Mouse (Mus musculus): ENCODE measurements around the gene Pcnx. TPM values are rescaled to one million over a fixed set of nuclear protein-coding genes. Genes with fewer than 3 reads are reported as not detected.

Gene Pcnx
- polyA plus RNA-seq, 1 experiment, result not detected

DNA sequence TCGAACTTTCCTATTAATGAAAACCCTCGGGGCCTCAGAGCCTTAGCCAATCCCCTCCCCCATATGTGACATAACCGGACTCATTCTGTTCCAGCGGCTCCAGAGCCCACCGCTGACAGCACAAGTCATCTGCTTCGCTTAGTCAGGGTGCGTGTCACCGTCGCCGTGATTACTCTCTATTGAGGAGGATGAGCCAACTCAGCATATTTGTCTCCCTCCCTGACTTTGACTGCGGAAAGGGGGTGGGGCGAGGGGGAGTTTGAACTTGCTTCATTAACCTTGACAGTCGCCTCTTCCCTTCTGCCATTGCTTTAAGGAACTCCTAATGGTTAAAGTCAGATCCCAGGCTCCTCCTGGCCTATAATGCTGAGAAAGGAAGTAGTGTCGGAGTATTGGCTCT lies 14.8 kb upstream of the Pcnx start:
- H3K4me3 ChIP-seq (ENCODE audit: insufficient read depth, low read depth, low read length), result no peak overlapping the region
- WGBS, result 12% methylated on average over 14 of the region's 14 CpGs
- H3K4me1 ChIP-seq (ENCODE audit: control insufficient read depth, insufficient read depth, low read length), result peaks cover 11% of the 10 kb centered on the region
- no peak for TF ChIP-seq POLR2A (IDR thresholded peaks at IDR 0.05; ENCODE audit: insufficient read depth, low read depth, low read length)
- TF ChIP-seq CTCF (IDR thresholded peaks at IDR 0.05; ENCODE audit: insufficient read depth, low read depth, low read length), result no peak
- no peak overlapping the region for H3K27ac ChIP-seq (ENCODE audit: insufficient read depth, low read depth, low read length)

GRCm38 (mm10) chr12:81849629-81850028 lies 10.2 kb upstream of the Pcnx start:
- peaks cover 6% of the 10 kb centered on the region for H3K4me1 ChIP-seq (ENCODE audit: control insufficient read depth, insufficient read depth, low read length)
- no peak overlapping the region for H3K27ac ChIP-seq (ENCODE audit: insufficient read depth, low read depth, low read length)
- 67% methylated on average over 8 of the region's 8 CpGs for WGBS
- TF ChIP-seq CTCF (IDR thresholded peaks at IDR 0.05; ENCODE audit: insufficient read depth, low read depth, low read length) (no peak), POLR2A (IDR thresholded peaks at IDR 0.05; ENCODE audit: insufficient read depth, low read depth, low read length) (no peak)
- H3K4me3 ChIP-seq (ENCODE audit: insufficient read depth, low read depth, low read length), result no peak overlapping the region

- no peak for TF ChIP-seq CTCF (IDR thresholded peaks at IDR 0.05; ENCODE audit: insufficient read depth, low read depth, low read length)
- TF ChIP-seq POLR2A (IDR thresholded peaks at IDR 0.05; ENCODE audit: insufficient read depth, low read depth, low read length), result no peak
- Histone ChIP-seq H3K27ac (ENCODE audit: insufficient read depth, low read depth, low read length) (no peak overlapping the region), H3K4me1 (ENCODE audit: control insufficient read depth, insufficient read depth, low read length) (peaks cover 2% of the 10 kb centered on the region; the same call in 1 of the 2 replicates), H3K4me3 (ENCODE audit: insufficient read depth, low read depth, low read length) (no peak overlapping the region)
- WGBS, result 88% methylated on average over 2 of the region's 2 CpGs
Measured at GRCm38 (mm10) chr12:81852551-81852950, 7.3 kb upstream of the Pcnx start.

GRCm38 (mm10) chr12:81852977-81853376 lies 6.8 kb upstream of the Pcnx start:
- WGBS, result 80% methylated on average over 14 of the region's 14 CpGs
- Histone ChIP-seq H3K4me3 (ENCODE audit: insufficient read depth, low read depth, low read length) (no peak overlapping the region), H3K27ac (ENCODE audit: insufficient read depth, low read depth, low read length) (no peak overlapping the region), H3K4me1 (ENCODE audit: control insufficient read depth, insufficient read depth, low read length) (peaks cover 2% of the 10 kb centered on the region; the same call in 1 of the 2 replicates)
- no peak for TF ChIP-seq POLR2A (IDR thresholded peaks at IDR 0.05; ENCODE audit: insufficient read depth, low read depth, low read length)
- no peak for TF ChIP-seq CTCF (IDR thresholded peaks at IDR 0.05; ENCODE audit: insufficient read depth, low read depth, low read length)

- 87% methylated on average over 9 of the region's 9 CpGs for WGBS
- no peak for TF ChIP-seq POLR2A (IDR thresholded peaks at IDR 0.05; ENCODE audit: insufficient read depth, low read depth, low read length)
- no peak for TF ChIP-seq CTCF (IDR thresholded peaks at IDR 0.05; ENCODE audit: insufficient read depth, low read depth, low read length)
- Histone ChIP-seq H3K4me1 (ENCODE audit: control insufficient read depth, insufficient read depth, low read length) (peaks cover 2% of the 10 kb centered on the region; the same call in 1 of the 2 replicates), H3K4me3 (ENCODE audit: insufficient read depth, low read depth, low read length) (no peak overlapping the region), H3K27ac (ENCODE audit: insufficient read depth, low read depth, low read length) (no peak overlapping the region)
Measured at GRCm38 (mm10) chr12:81853543-81853942, 6.3 kb upstream of the Pcnx start.

DNA sequence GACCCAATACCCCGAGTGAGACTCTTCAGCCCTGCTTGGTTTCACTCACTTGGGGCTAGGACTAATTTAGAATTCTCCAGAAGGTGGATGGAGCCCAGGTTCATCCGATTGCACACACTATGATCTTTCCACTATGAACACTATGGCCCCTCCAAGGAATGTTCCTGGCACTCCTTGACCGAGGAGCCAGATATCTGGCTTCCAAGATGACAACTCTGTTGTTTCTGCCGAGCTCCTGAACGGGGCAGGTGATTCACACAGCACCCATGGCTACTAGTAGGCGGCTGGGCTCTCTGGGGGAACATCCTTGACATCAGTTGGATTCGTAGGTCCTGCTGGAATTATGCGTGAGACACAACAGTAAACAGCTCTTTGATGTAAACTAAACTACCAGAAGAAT lies 4.8 kb upstream of the Pcnx start:
- H3K27ac ChIP-seq (ENCODE audit: insufficient read depth, low read depth, low read length), result no peak overlapping the region
- no peak for TF ChIP-seq POLR2A (IDR thresholded peaks at IDR 0.05; ENCODE audit: insufficient read depth, low read depth, low read length)
- TF ChIP-seq CTCF (IDR thresholded peaks at IDR 0.05; ENCODE audit: insufficient read depth, low read depth, low read length), result no peak
- no peak overlapping the region for H3K4me3 ChIP-seq (ENCODE audit: insufficient read depth, low read depth, low read length)
- peaks cover 2% of the 10 kb centered on the region; the same call in 1 of the 2 replicates for H3K4me1 ChIP-seq (ENCODE audit: control insufficient read depth, insufficient read depth, low read length)
- WGBS, result 82% methylated on average over 8 of the region's 8 CpGs

DNA sequence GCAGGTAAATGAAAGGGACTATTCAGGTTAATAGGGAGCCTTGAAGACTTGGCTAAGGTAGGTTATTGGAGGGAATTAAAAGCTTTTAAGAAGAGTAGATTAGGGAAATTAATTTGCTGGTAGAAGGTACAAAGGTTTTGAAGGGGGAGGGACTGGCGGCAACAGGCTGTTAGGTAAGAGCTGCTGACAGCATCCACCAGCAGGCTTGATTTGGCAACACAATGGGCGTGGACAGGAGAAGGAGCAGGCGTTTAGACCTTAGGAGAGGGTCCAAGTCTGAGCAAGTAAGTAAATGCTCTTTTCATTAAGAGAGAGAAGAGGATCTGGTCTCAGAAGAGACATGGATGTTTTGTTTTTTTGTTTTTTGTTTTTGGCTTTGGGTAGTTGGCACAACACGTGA lies 3.1 kb upstream of the Pcnx start:
- peaks cover 3% of the 10 kb centered on the region; the same call in 1 of the 2 replicates for H3K4me1 ChIP-seq (ENCODE audit: control insufficient read depth, insufficient read depth, low read length)
- 83% methylated on average over 4 of the region's 4 CpGs for WGBS

GRCm38 (mm10) chr12:81857251-81857650 lies 2.6 kb upstream of the Pcnx start:
- Histone ChIP-seq H3K4me1 (ENCODE audit: control insufficient read depth, insufficient read depth, low read length) (peaks cover 7% of the 10 kb centered on the region), H3K4me3 (ENCODE audit: insufficient read depth, low read depth, low read length) (no peak overlapping the region), H3K27ac (ENCODE audit: insufficient read depth, low read depth, low read length) (no peak overlapping the region)
- 92% methylated on average over 4 of the region's 4 CpGs for WGBS
- TF ChIP-seq POLR2A (IDR thresholded peaks at IDR 0.05; ENCODE audit: insufficient read depth, low read depth, low read length), result no peak
- no peak for TF ChIP-seq CTCF (IDR thresholded peaks at IDR 0.05; ENCODE audit: insufficient read depth, low read depth, low read length)

More for the DNA sequence above, 3.1 kb upstream of the Pcnx start:
- H3K27ac ChIP-seq (ENCODE audit: insufficient read depth, low read depth, low read length), result no peak overlapping the region
- TF ChIP-seq POLR2A (IDR thresholded peaks at IDR 0.05; ENCODE audit: insufficient read depth, low read depth, low read length), result no peak
- no peak for TF ChIP-seq CTCF (IDR thresholded peaks at IDR 0.05; ENCODE audit: insufficient read depth, low read depth, low read length)
- no peak overlapping the region for H3K4me3 ChIP-seq (ENCODE audit: insufficient read depth, low read depth, low read length)

DNA sequence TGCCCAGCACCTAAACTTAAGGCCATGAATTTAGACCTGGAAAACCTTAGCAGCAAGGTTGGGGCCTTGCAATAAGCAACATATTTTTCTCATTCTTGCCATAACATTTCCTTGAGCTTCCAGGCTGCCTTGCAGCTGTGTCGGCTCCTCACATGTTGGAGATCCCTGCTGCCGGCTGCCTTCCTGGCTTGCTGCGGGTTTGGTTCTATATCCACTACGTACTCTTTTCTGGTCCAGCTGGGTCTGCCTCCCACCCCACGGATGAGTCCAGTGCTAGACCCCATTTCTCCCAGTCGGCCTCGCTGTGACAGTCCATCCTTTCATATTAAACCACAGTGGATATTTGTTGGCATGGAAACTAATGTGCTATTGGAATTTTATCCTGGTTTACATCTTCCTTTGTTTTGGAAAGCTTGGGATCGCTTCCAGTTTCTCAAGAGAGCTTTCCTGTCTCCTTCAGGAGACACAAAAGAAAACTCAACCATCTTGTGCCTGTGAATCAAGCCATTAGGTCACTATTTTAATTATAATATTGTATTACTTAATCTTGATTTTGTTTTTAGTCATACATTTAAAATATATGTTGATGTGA lies 1.7 kb upstream of the Pcnx start:
- TF ChIP-seq CTCF (IDR thresholded peaks at IDR 0.05; ENCODE audit: insufficient read depth, low read depth, low read length) (no peak), POLR2A (IDR thresholded peaks at IDR 0.05; ENCODE audit: insufficient read depth, low read depth, low read length) (no peak)
- WGBS, result 68% methylated on average over 8 of the region's 8 CpGs
- H3K4me1 ChIP-seq (ENCODE audit: control insufficient read depth, insufficient read depth, low read length), result peaks cover 10% of the 10 kb centered on the region
- H3K4me3 ChIP-seq (ENCODE audit: insufficient read depth, low read depth, low read length), result no peak overlapping the region
- H3K27ac ChIP-seq (ENCODE audit: insufficient read depth, low read depth, low read length), result no peak overlapping the region
